Mouse (Mus musculus): ENCODE measurements around the gene Slc10a1. TPM values are rescaled to one million over a fixed set of nuclear protein-coding genes. Genes with fewer than 3 reads are reported as not detected.

Gene Slc10a1
- polyA plus RNA-seq, 1 experiment: 0.02 TPM

GRCm38 (mm10) chr12:80966059-80966838 lies 2.3 kb downstream of the Slc10a1 start:
- H3ac ChIP-seq (ENCODE audit: control insufficient read depth, insufficient read length): no peak overlapping the region
- H3K27me3 ChIP-seq (ENCODE audit: control insufficient read depth, insufficient read depth, insufficient read length): no peaks in the 10 kb centered on the region
- TF ChIP-seq TCF12 (IDR thresholded peaks at IDR 0.05; ENCODE audit: insufficient read depth, poor library complexity, severe bottlenecking) (no peak), E2F4 (IDR thresholded peaks at IDR 0.05; ENCODE audit: insufficient read depth) (no peak), REST (IDR thresholded peaks at IDR 0.05; ENCODE audit: insufficient read depth, insufficient read length) (no peak), POLR2AphosphoS2 (IDR thresholded peaks at IDR 0.05; ENCODE audit: insufficient read length, low read depth) (no peak), CEBPB (IDR thresholded peaks at IDR 0.05; ENCODE audit: insufficient read depth, poor library complexity, severe bottlenecking) (no peak), MYOD1 (IDR thresholded peaks at IDR 0.05; ENCODE audit: control insufficient read depth in 1 of 3, insufficient read length in 2 of 3, low read depth in 2 of 3) (no peak), USF1 (IDR thresholded peaks at IDR 0.05; ENCODE audit: low read depth) (no peak), TCF3 (IDR thresholded peaks at IDR 0.05; ENCODE audit: insufficient read length, low read depth) (no peak), POLR2A (IDR thresholded peaks at IDR 0.05; ENCODE audit: insufficient read length, low read depth) (no peak), MYOG (IDR thresholded peaks at IDR 0.05; ENCODE audit: control insufficient read depth in 1 of 3, insufficient read depth in 1 of 3, insufficient read length in 2 of 3, low read depth in 2 of 3) (no peak), SRF (IDR thresholded peaks at IDR 0.05; ENCODE audit: control insufficient read depth, insufficient read length, low read depth) (no peak)
- no peak overlapping the region for H3K4me2 ChIP-seq (ENCODE audit: low read depth)
- H3K79me2 ChIP-seq (ENCODE audit: control insufficient read depth, insufficient read depth): no peaks in the 10 kb centered on the region
- no peaks in the 10 kb centered on the region for H3K36me3 ChIP-seq (ENCODE audit: control insufficient read depth, insufficient read depth)
- H3K4me3 ChIP-seq: no peak overlapping the region

GRCm38 (mm10) chr12:80962566-80962965 lies 5.9 kb downstream of the Slc10a1 start:
- Histone ChIP-seq H3K4me3 (no peak overlapping the region), H3ac (ENCODE audit: control insufficient read depth, insufficient read length) (no peak overlapping the region), H3K27me3 (ENCODE audit: control insufficient read depth, insufficient read depth, insufficient read length) (no peaks in the 10 kb centered on the region), H3K79me2 (ENCODE audit: control insufficient read depth, insufficient read depth) (no peaks in the 10 kb centered on the region), H3K36me3 (ENCODE audit: control insufficient read depth, insufficient read depth) (peaks cover 6% of the 10 kb centered on the region), H3K4me2 (ENCODE audit: low read depth) (no peak overlapping the region)
- TF ChIP-seq POLR2AphosphoS2 (IDR thresholded peaks at IDR 0.05; ENCODE audit: insufficient read length, low read depth): peak; percentile 52
- TF ChIP-seq E2F4 (IDR thresholded peaks at IDR 0.05; ENCODE audit: insufficient read depth): no peak

- Histone ChIP-seq H3K4me2 (ENCODE audit: low read depth) (no peak overlapping the region), H3K27me3 (ENCODE audit: control insufficient read depth, insufficient read depth, insufficient read length) (no peaks in the 10 kb centered on the region)
- no peak for TF ChIP-seq TCF3 (IDR thresholded peaks at IDR 0.05; ENCODE audit: insufficient read length, low read depth)
- TF ChIP-seq POLR2AphosphoS2 (IDR thresholded peaks at IDR 0.05; ENCODE audit: insufficient read length, low read depth): peak; percentile 89
- no peak for TF ChIP-seq MAX (IDR thresholded peaks at IDR 0.05; ENCODE audit: low read depth)
- TF ChIP-seq CEBPB (IDR thresholded peaks at IDR 0.05; ENCODE audit: insufficient read depth, poor library complexity, severe bottlenecking): no peak
- no peak for TF ChIP-seq MYOD1 (IDR thresholded peaks at IDR 0.05; ENCODE audit: control insufficient read depth in 1 of 3, insufficient read length in 2 of 3, low read depth in 2 of 3)
- peak; percentile 33 for TF ChIP-seq POLR2A (IDR thresholded peaks at IDR 0.05; ENCODE audit: insufficient read length, low read depth)
- no peak for TF ChIP-seq MYOG (IDR thresholded peaks at IDR 0.05; ENCODE audit: control insufficient read depth in 1 of 3, insufficient read depth in 1 of 3, insufficient read length in 2 of 3, low read depth in 2 of 3)
- no peak for TF ChIP-seq USF1 (IDR thresholded peaks at IDR 0.05; ENCODE audit: low read depth)
- no peak for TF ChIP-seq E2F4 (IDR thresholded peaks at IDR 0.05; ENCODE audit: insufficient read depth)
- TF ChIP-seq SRF (IDR thresholded peaks at IDR 0.05; ENCODE audit: control insufficient read depth, insufficient read length, low read depth): no peak
Observed at GRCm38 (mm10) chr12:80957961-80958360, 10.5 kb downstream of the Slc10a1 start.

GRCm38 (mm10) chr12:80956039-80956438 lies 12.5 kb downstream of the Slc10a1 start:
- no peak overlapping the region for H3K4me2 ChIP-seq (ENCODE audit: low read depth)
- peaks cover 38% of the 10 kb centered on the region for H3K79me2 ChIP-seq (ENCODE audit: control insufficient read depth, insufficient read depth)
- peaks cover 65% of the 10 kb centered on the region for H3K36me3 ChIP-seq (ENCODE audit: control insufficient read depth, insufficient read depth)
- no peak for TF ChIP-seq USF1 (IDR thresholded peaks at IDR 0.05; ENCODE audit: low read depth)
- TF ChIP-seq POLR2AphosphoS2 (IDR thresholded peaks at IDR 0.05; ENCODE audit: insufficient read length, low read depth): peak; percentile 56
- no peak for TF ChIP-seq MYOD1 (IDR thresholded peaks at IDR 0.05; ENCODE audit: control insufficient read depth in 1 of 3, insufficient read length in 2 of 3, low read depth in 2 of 3)
- no peak for TF ChIP-seq SRF (IDR thresholded peaks at IDR 0.05; ENCODE audit: control insufficient read depth, insufficient read length, low read depth)
- TF ChIP-seq MAX (IDR thresholded peaks at IDR 0.05; ENCODE audit: low read depth): no peak
- peak; percentile 36 for TF ChIP-seq POLR2A (IDR thresholded peaks at IDR 0.05; ENCODE audit: insufficient read length, low read depth)
- no peak overlapping the region for H3K4me3 ChIP-seq
- no peak overlapping the region for H3ac ChIP-seq (ENCODE audit: control insufficient read depth, insufficient read length)
- no peaks in the 10 kb centered on the region for H3K27me3 ChIP-seq (ENCODE audit: control insufficient read depth, insufficient read depth, insufficient read length)

More at GRCm38 (mm10) chr12:80957961-80958360, 10.5 kb downstream of the Slc10a1 start:
- Histone ChIP-seq H3ac (ENCODE audit: control insufficient read depth, insufficient read length) (no peak overlapping the region), H3K79me2 (ENCODE audit: control insufficient read depth, insufficient read depth) (peaks cover 18% of the 10 kb centered on the region), H3K36me3 (ENCODE audit: control insufficient read depth, insufficient read depth) (peaks cover 47% of the 10 kb centered on the region), H3K4me3 (no peak overlapping the region)

- Histone ChIP-seq H3K27me3 (ENCODE audit: control insufficient read depth, insufficient read depth, insufficient read length) (no peaks in the 10 kb centered on the region), H3K36me3 (ENCODE audit: control insufficient read depth, insufficient read depth) (peaks cover 90% of the 10 kb centered on the region), H3K4me3 (no peak overlapping the region), H3K79me2 (ENCODE audit: control insufficient read depth, insufficient read depth) (peaks cover 66% of the 10 kb centered on the region), H3ac (ENCODE audit: control insufficient read depth, insufficient read length) (no peak overlapping the region), H3K4me2 (ENCODE audit: low read depth) (no peak overlapping the region)
- TF ChIP-seq USF1 (IDR thresholded peaks at IDR 0.05; ENCODE audit: low read depth) (no peak), POLR2A (IDR thresholded peaks at IDR 0.05; ENCODE audit: insufficient read length, low read depth) (no peak), MYOD1 (IDR thresholded peaks at IDR 0.05; ENCODE audit: control insufficient read depth in 1 of 3, insufficient read length in 2 of 3, low read depth in 2 of 3) (no peak)
Observed at GRCm38 (mm10) chr12:80952526-80952925, 16.0 kb downstream of the Slc10a1 start.
